Mouse (Mus musculus) G1E (cell line): ENCODE results near the gene Pgpep1l.

Experiments
- CTCF ChIP-seq: IDR thresholded peaks from 2 replicates; pipeline ENCODE4 v1.5.1; 2012; ENCODE audit warnings: low read depth, low read length, inconsistent platforms, mixed read lengths
- GATA1 ChIP-seq: IDR thresholded peaks from 2 replicates; pipeline ENCODE4 v1.6.1; 2012; ENCODE audit warnings: borderline replicate concordance, low read length, inconsistent platforms, mixed read lengths
- POLR2AphosphoS5 ChIP-seq: IDR thresholded peaks from 2 replicates; pipeline ENCODE4 v1.6.1; 2012; ENCODE audit warnings: low read depth, low read length, inconsistent platforms; ENCODE audit not compliant: insufficient replicate concordance

- TF ChIP-seq CTCF: no peak
- TF ChIP-seq POLR2AphosphoS5: no peak
- TF ChIP-seq GATA1: no peak
Measured at GRCm38 (mm10) chr7:68250411-68250810, 13.6 kb downstream of the Pgpep1l start.
